Mouse (Mus musculus) right cerebral cortex, postnatal 14 days (tissue): ENCODE measurements at regions not wholly inside any gene's neighbourhood (a gene's known extent, or its start where the extent isn't known, plus 50 kb on each side); places are given as distances from the start of the nearest gene placed in this dataset.
"Not testable (repeated sequence)": the region's sequence is repeated elsewhere in the genome, so short reads cannot be mapped to it uniquely, and the experiment has no call there.

Experiments
- DNase-seq: peaks from one replicate; pipeline ENCODE4 v3.0.0; 2022

DNA sequence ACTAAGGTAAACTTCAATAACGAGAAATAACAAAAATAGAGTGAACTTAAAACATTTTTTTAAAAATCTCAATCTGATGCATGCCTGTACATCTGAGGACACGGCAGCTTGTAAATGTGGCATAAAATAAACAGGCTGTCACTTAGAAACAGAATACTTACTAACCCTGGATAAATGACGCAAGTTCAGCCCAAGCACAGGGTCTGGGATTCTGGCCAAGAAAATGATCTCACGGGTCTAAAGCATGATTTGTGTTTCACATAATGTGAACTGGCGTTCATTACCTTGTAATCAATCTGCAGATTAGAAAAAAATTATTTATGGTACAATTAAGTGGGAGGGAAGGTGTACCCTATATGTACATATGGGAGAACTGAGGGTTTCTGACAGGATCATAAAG, 512.1 kb upstream of the Vrk2 start:
- no peak for DNase-seq

DNA sequence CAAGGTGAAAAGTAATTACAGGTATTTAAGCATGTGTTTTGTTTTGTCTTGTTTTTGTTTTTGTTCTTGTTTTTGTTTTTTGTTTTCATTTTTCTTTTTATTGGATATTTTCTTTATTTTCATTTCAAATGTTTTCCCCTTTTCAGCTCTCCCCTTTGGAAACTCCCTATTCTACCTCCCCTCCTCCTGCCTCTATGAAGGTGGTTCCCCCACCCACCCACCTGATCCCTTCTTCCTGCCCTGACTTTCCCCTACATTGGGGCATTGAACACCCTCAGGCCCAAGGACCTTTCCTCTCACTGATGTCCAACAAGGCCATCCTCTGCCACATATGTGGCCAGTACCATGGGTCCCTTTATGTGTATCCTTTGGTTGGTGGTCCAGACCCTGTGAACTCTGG, 509.1 kb upstream of the Vrk2 start:
- no peak for DNase-seq

DNA sequence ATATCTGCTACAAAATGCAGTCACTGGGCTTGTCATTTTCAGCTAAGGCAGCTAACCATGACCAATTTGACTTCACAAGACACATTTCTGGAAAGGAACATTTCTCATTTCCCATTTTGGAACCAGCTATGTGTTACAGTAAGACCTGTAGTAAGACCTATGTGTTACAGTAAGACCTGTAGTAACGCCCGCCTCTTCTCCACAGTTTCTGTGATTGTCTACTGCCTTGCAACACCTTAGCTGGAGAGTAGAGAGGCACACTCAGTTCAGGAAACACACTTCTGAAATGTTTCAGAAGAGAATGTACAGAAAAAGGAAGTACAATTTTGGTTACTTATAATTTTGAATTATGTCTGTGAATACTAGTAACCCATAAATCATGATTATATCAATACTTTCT, 508.2 kb upstream of the Vrk2 start:
- DNase-seq = no peak

DNA sequence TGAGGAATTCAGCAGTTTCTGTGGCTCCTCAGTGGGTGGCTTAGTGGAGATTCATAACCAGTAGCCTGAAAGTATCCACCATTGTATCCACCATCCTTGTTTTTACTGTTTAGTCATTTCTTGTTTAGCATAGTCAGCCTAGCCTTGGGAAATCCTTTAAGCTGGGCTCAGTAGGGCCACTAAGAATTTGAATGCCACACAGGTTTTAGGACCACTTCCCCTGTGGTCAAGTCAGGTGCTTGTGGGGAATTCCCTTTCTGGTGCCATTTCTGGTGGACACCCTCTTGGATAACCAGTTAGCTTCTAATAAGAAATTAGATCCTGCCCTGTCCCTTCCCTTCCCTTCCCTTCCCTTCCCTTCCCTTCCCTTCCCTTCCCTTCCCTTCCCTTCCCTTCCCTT, 502.8 kb upstream of the Vrk2 start:
- no peak for DNase-seq

DNA sequence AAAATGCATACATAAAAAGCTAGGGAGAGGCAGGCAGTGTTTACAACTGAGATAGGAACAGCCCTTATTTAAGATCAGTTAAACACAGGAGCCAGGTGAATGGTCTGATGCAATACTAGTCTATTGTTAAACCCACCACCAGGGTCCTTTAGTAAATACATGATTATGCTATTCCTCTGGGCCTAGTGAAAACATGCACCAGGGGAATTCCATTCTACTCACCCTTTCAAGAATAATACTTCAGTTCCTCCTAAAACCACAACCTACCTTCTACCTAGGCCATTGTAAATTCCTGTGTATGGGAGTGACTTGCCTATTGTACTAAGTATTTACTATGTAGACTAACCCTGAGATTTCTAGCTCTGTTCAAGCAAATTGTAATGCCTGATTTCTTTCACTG, 501.7 kb upstream of the Vrk2 start:
- DNase-seq = not testable (repeated sequence)

DNA sequence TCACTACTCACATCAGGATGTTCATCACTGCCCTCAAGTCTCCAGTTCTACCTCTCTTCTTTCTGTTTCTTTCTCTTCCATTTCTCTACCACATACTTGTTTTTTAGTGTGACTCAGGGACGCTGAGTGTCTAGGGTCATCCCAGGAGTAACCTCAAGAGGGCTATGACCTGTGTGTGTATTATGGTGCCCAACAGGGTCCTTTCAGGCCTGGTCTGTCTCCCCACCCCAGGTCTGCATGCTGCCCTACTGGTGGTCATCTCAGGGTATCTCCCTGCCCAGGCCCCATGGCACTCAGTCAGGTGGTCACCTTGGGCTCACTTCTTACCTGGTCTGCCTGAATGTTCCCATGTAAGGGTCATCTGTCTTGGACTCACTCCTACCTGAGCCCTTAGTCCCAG, 492.7 kb upstream of the Vrk2 start:
- no peak for DNase-seq

DNA sequence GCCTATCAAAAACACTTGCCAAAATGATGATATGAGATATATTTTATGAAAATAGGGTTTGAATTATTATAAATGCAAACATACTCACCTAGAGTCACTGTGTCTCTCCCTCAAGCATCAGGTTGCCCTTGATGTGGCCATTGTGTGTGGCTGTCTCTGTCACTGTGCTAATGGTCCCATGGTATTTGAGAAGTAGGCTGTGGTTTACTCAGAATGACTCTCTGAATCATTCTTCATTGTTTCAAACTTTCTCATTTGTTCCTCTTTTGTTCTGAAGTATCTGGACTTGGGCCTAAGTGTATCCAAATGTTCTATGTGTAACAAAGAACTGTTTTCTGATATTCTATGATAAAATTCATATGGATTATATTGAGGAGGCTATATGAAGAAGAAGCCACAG, 487.4 kb upstream of the Vrk2 start:
- DNase-seq = no peak

DNA sequence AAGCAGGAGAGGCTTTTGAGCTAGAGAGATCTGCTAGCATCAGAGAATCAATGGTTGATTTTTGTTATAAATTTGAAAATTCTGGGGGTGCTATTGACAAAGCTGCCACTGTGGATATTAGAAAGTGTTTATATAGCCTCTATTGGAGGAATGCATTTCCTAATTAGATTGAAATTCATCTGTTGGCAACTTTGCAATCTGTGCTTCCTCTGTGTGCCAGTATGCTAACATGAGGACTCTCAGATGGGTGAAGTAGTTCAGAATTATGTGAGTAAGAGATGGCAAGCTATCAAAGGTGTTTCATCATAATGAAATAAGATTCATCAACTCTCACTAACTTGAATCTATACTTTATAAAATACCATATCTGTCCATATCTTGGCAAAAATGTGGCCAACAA, 476.6 kb upstream of the Vrk2 start:
- no peak for DNase-seq

DNA sequence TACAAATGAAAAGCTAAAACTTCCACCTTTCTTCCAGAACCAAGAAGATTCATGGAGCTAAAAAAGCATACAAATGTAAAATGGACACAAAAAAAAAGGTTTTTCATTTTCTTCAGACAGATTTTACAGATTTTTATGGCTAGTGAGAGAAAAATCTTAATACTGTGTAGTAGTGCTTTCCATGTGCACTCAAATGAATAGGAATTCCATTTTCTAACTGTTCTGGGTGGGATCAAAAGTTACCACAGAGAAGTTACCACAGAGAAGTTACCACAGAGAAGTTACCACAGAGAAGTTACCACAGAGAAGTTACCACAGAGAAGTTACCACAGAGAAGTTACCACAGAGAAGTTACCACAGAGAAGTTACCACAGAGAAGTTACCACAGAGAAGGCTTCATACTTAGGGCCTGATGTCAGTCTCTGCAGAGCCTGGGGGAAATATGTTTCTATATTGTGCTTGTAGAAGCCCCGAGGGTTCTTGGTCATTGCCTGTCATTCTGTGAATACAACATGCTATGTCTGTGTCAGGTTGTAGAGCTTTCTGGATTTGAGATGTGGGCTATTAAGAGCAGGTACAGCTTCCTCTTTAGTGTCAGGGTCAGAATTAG, 433.5 kb upstream of the Vrk2 start:
- no peak for DNase-seq

DNA sequence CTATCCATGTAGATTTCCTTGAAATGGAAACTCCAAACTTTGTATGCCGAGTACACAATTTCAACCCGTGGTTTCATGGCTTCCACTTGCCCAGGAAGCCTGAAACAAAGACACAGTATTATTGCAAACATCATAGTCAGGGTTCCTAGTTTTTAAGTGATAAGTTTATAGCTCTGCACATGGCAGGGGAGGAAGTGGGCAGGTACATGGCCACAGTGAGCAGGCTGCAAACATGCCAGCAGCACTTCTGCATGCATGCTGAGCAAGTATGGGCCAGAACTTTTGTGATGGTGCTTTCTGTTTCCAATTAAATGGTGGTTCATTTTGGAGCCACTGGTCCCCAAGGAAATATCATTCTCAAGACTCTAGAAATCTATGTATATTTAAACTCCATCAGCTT, 431.7 kb upstream of the Vrk2 start:
- no peak for DNase-seq

DNA sequence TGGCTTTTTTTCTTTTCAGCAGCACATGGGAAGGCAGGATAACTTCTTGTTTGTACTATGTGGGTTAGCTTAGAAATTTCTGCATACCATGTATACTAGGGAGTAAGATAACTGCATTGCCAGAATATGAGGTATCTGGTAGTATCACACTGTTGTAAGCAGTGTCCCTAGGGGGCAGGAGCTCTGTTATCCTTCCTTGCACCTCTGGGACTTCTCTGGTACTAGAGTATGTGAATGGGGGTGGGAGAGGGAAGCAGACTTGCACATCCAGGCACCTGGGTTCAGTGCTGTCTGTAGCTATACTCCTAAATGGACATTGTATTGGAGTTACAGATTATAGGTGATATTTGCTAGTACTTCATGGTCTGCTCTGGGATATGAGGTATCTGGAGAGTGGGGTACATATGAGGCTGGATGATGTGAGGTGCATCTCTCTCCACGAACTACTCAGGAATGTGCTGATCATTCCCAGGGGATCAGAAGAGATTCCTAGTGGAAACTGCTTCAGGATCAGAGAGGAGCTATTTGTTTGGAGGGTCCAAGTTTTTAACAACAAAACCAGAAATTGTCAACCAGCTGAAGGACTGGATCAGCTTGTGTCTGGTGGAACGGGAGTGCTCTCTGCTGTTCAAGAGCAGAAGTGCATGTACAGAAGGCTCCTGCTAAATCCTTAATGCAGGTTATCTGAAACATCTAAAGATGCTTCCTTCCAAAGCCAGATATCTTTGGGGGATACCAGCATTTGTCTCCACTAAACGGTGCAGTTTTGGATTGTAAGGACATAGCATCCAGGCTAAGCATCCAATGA, 402.7 kb upstream of the Vrk2 start:
- peak; percentile 54 for DNase-seq

DNA sequence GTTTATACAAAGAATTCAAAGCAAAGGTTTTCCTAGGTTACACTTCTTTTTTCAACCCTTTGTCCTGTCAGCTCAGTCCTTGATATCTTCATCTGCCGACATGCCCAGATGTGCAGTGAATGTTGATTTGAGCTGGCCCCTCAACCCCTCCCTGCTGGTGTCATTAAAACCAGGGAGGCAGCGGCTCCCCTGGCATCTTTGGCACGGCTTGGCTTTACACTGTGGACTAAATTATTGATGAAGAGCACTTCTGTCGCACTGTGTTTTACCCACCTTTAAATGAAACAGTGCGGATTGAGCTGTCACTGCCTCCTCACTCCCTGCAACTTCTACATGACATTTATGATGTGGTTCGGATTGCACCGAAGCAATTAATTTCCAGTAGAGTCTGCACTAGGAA, 387.4 kb upstream of the Vrk2 start:
- no peak for DNase-seq

DNA sequence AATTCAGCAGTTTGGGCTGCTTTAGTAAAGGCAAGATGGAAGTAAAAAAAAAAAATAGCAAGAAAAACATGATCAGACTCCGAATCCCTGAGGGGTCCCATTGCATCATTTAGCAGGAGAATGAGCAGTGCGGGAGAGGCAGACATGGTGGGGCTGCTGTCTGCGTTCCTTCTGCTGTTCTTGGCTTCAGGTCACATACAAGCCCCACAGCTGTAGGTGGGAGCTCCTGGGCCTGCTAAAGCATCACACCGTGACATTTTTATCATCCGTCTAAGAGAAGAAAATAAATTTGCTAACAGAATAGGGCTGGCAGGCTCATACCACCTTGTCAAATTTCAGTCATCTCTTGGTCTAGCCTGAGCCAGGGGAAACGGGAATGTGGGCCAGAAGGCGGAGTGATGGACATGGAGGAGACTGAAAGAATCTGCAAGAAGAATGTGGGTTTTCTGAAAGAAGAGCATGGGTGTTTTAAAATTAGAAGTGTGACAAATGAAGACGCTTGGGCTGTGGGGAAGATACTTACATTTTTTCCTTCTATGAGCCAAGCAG, 378.8 kb upstream of the Vrk2 start:
- DNase-seq = no peak

DNA sequence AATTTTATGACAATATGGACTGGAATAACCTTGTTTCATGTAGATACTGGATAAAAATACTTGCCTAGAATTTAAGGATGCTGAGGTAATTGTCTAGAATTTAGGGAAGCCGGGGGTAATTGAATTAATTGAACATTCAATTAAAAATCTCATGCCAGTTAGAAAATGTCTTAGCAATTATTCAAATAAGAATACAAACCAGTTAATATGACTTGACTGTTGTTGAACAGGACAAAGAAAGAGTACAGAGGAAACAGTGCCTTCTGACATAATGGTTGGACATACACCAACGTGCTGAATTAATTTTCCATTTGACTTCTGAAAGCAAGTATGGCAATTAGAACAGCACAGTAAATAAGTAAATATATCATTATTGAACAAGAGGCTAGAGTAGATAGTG, 377.4 kb upstream of the Vrk2 start:
- no peak for DNase-seq

DNA sequence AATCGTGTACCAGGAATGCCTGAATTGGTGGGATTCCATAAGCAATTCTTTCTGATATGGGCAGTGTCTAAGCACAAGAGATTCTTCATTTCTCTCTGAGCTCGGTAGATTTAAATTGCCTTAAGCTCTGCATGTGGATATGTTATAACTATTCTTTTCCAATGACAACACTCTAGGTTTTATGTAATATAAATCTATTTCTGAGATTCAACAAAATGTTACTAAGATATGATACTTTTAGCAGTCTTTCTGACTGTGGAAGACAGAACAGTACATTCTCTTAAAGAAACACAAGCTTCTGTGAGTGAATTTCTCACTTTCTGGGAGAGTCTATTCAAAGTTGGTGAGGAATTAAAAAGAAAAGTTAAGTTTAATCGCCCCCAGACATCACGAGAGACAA, 373.6 kb upstream of the Vrk2 start:
- no peak for DNase-seq

DNA sequence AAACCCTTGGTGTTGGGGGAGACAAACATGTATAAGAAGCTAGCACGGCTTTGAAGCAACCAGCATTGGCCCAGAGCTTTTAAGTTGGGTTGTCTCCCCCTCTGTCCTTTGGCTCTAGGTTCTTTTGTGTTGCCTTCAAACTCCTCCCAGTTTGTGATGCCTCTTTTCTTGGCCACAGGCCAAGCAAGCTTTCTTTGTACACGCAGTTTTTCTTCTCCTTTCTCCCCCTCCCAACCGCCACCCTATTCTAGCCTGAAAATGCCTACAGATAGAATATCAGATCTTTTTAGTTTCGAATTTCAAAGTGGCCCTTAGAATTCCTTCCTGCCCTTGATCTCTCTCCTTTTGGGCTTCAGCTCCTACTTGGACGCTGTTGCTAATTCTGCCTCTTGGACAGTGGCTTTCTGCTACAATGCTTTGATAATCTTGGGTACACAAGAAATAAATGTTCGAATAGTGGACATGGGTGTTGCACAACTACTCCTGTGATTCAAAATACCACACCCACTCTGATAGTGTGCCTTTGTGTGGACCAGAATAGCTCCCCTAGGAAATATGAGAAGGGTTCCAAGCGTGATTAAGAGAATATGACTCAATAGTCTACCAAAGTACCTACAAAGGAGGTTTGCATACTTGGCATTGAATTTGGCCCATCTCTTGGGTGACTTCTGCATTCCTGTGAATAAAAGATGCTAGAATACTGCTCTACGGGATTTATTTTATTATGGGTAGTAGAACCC, 369.3 kb upstream of the Vrk2 start:
- DNase-seq = peak; percentile 10

DNA sequence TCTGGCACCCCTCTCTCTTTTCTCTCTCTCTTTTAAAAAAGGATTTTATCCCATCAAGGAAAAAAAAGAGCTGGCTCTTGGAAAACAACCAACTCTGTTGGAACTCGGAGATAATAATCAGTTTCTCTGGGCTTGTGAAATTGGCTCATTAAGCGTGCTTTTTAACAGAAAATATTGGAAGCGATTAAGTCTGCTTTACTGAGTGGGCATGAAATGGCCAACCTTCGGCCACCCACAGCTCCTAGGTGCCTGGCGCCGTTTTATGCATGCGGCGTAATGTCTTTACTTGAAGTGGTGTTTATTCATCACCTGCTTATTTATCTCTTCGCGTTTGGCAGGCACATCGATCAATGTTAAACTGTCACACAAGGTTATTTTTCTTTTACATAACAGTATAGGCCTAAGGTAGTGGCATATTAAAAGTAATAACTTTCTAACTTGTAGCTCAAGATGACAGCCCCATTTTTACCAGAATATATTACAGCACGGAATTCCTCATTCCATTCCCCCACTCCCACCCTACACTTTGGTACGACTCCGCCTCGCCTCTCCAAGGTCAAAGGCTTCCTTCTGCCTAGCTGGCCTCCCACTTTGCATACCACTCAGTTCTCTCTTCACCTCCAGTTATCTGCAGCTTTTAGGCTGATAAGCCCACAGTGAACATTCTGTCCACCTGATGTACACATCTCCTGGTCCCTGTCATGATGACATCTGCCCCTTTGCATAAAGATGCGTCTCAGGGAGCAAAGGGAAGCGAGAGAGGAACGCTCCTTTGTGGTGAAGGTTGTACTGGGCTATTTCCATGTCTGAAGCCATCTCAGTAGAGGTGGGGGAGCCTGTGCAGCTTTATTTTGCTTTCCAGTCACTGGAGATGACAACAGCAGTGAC, 368.5 kb upstream of the Vrk2 start:
- DNase-seq = no peak

DNA sequence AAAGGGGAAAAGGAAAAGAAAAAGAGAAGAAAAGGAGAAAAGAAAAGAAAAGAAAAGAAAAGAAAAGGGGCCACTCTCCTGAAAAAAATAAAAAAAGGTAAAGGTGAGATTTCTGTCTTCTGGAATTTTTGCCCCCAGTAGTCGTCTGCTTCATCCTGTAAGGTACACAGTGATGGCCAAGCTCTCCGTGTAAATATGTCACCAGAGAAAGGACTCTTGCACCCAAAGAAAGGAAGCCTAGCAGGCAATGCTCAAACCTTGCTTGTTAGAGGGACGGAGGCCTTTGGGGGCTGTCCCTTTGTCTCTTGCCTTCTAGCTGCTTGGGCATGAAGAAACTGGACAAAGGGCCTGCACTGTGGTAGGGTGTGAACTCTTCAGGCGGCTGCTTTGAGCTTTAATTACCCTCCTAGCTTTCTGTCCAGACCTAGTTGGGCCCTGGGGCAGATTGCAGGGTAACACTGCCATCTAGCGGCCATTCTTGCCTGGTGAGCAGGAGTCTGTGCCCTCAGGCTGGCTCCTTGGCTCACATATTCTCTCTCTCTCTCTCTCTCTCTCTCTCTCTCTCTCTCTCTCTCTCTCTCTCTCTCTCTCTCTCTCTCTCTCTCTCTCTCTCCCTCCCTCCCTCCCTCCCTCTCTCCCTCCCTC, 367.7 kb upstream of the Vrk2 start:
- DNase-seq = peak; percentile 96

DNA sequence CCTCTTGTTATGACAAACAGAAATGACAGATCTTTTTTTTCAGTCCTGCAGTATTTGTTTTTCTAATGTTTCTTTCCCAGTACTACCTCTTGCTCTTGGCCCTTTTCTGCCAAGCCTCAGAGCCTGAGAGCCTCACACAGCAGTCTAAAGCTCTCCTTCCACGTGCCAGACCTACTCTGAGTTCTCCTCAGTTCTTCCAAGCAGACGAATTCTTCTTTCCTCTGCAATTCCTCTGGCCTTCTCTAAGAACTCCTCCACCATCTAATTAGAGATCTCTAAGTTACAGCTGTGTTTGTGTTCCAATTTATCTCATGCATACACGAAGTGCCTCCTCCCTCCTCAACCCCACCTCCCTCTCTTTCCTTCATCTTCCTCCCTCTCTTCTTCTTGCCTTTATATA, 362.4 kb upstream of the Vrk2 start:
- DNase-seq = no peak

DNA sequence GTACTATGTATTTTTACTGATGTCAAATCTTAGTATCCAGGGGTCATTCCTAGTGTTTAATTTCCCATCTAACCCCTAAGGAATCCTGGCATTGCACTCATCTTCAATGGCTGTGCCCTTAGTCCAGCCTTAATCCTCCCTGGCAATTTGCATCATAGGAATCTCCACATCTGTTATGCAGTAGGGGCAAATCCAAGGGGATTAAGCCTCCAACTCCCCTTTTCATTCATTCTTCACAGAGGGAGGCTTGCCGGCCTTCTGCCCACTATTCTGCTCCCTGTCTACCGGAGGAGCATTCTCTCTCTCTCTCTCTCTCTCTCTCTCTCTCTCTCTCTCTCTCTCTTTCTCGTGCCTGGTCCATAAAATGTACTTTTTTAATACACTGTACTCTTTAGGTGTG, 338.0 kb upstream of the Vrk2 start:
- DNase-seq = no peak

DNA sequence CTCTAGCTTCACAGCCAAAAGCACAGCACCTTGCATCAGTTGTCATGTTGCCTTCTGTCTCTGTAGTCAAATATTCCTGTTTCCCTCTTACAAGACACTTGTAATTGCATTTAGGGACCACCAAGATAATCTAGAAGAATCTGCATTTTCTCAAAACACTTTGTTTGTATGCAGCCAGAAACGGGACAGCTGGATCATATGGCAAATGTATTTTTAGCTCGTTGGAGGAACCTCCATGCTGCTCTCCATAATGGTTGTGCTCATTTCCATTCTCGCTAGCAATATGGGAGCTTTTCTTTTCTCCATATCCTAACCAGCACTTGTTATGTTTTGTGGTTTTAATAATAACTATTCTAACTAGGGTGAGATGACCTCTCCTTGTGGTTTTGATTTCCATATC, 313.3 kb upstream of the Vrk2 start:
- no peak for DNase-seq

DNA sequence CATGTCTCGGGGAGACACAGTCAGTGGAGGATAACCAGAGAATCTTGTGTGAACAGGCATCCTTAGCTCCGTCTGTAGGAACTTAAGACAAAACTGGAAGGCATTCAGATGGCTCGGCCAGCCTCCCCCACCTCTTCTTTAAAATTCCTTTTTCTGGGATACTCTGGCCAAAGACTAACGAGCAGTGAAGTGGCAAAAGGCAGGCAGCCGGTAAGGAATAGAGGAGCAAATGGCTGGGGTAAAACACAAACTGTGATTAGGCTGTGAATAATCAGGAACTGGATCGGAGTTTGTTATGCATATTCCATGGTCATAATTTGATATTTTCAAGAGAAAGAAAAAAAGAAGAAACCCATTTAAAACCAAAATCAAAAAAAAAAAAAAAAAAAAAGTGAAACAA, 287.8 kb upstream of the Vrk2 start:
- no peak for DNase-seq
